Mouse (Mus musculus) kidney, adult 18-20 months (tissue): ENCODE measurements around the gene Ptprcap.

Source experiments
- DNase-seq: peaks from one replicate; pipeline ENCODE4 v3.0.0; 2021

Ptprcap gene

DNA sequence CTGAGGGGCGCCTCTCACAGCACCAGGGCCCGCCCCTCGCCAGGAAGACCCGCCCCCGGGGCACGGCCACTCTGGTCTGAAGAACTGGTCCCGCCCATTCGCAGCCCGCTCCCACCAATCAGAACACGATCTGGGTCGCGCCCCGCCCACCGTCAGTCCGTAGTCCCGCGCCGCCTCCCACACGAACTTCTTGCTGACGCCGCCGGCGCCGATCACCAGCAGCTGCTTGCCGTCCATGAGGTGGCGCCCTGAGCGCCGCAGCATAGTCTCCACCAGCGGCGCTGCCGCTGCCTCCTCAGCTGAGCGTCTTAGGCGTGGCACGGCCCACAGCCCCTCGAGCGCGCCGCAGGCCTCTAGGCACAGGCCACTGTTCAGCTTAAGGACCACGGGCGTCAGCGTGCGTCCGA lies 16.0 kb downstream of the Ptprcap start:
- DNase-seq = peak; percentile 100

GRCm38 (mm10) chr19:4169810-4170209 lies 16.4 kb downstream of the Ptprcap start:
- no peak for DNase-seq

DNA sequence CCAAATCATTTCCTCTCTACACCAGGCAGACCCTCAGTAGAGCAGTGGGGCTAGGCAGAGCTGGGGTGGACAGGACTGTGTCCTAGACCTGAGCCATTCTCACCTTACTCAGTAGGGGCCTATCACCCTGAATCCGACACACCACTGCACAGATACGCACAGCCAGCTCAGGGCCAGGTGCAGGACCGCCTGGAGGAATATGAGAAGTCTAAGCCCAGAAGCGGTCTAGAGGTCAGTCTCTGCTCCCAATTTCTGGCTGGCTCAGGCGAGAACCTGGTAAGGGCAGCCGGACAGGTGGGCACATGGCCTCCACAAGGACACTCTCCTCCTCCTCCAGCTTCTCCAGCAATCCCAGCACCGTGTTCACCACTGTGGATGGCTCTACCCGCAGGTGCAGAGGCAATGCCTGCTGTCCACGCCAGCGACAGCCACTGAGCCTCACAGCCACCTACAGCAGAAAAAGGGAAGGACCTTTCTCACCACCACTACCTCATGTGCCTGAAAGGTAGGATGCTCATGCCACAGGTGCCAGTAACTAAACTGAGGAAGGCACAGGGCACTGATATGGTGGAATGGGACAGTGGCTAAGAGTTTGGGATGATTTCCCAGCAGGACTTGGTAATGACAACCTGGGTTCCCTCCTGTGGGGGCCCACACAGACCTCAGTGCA lies 17.5 kb downstream of the Ptprcap start:
- no peak for DNase-seq

GRCm38 (mm10) chr19:4171393-4172290 lies 18.2 kb downstream of the Ptprcap start:
- no peak for DNase-seq

- DNase-seq = no peak
These were observed 19.5 kb downstream of the Ptprcap start for GRCm38 (mm10) chr19:4172925-4173324.

- DNase-seq = no peak
These were observed 22.1 kb downstream of the Ptprcap start, which contains the start of gene Carns1 for GRCm38 (mm10) chr19:4175368-4175947. Carns1 (minus strand) TSS chr19:4175479.

GRCm38 (mm10) chr19:4180411-4180810 lies 27.0 kb downstream of the Ptprcap start:
- no peak for DNase-seq

DNA sequence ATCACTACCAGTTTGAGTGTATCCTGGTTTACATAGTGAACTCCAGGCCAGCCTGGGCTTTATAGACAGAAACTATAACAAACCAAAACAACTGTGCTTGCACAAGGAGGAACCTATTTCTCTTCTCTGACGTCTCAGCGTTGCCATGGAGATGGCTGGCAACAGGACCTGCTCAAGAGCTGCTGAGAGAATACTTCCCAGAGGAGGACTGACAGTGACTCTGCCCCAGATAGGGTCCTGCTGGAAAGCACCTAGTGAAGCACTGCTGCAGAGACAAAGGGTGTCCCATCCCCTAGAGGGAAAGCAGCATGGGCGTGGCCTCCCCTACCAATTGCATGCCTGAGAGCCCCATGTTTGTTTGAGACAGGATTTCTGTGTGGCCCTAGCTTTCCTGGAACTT lies 28.5 kb downstream of the Ptprcap start:
- DNase-seq = no peak

GRCm38 (mm10) chr19:4183689-4184088 lies 30.3 kb downstream of the Ptprcap start:
- no peak for DNase-seq

- DNase-seq = no peak
These were observed 31.9 kb downstream of the Ptprcap start for GRCm38 (mm10) chr19:4184976-4185975.

DNA sequence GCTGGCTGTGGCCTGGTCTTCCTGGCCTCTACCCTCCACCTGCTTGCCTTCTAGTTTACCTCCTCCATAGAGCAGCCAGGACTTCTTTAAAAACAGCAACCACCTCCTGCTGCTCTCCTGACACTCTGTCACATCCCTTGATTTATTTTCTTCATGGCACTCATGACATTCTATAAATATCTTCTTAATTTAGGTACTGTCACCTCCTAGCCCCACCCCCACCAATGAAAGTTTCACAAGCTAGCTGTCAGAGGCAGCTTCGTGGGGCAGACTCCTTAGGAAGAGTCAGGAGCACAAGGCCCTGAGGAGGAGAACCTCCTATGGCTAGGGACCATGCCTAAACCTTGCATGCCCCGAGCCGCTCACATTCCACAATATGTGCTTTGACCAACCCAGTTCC lies 33.9 kb downstream of the Ptprcap start:
- DNase-seq = no peak

DNA sequence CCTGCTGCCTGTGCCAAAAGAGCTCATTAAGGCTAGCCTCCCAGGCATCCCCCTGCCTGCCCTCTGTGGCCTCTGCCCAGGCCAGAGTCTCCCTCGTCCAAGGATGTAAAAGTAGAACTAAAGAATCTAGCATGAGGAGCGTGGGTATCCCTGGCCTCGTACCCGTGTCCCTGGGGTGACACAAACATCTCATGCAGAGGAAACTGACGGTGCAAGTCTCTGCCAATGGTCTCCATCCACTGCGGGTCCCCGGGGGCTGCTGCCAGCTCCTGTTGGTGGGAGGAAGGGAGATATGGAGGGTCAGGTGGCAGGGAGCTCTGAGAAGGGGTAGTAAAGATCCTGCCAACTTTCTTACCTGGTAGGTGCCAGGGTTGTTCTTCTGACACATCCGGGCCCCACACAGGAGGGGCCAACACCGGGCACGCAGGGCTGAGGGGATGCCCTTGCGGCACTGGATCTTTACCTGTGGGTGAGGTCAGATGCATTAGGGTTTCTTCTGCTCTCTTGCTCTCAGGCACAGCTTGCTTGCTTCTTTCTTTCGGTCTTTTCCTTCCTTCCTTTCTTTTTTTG lies 35.7 kb downstream of the Ptprcap start:
- no peak for DNase-seq

DNA sequence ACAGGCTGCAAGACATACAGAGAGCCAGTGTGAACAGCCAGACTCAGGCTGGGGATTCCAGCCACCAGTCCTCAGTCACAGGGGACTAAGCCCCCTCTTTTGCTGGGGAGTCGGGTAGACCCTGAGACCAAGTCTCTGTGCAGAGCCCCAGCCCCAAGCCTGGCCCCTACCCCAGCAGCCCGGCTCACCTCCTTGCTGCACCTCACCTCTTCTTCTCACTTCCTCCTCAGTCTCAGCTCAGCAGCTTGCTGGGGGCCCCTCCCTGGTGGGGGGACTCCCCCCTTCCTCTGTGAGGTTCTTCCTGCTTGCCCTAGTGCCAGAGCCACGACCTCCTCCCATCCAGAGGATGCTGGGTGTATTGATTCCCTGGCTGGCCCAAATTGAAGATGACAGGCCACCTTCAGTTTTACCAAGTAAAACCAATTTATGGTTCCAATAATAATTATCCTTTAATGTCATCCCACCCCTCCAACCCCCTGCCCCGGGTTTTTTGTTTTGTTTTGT lies 37.5 kb downstream of the Ptprcap start, which contains the start of gene Tbc1d10c:
TSS of gene Tbc1d10c (minus strand) at position 454 of the 504 bp plus-strand sequence.
- no peak for DNase-seq

- peak; percentile 95 for DNase-seq
These were observed 38.3 kb downstream of the Ptprcap start, which contains the start of gene Ppp1ca for GRCm38 (mm10) chr19:4191528-4192250. Ppp1ca (plus strand) TSS chr19:4192065.

- no peak for DNase-seq
These were observed 39.0 kb downstream of the Ptprcap start for GRCm38 (mm10) chr19:4192251-4192985.

DNA sequence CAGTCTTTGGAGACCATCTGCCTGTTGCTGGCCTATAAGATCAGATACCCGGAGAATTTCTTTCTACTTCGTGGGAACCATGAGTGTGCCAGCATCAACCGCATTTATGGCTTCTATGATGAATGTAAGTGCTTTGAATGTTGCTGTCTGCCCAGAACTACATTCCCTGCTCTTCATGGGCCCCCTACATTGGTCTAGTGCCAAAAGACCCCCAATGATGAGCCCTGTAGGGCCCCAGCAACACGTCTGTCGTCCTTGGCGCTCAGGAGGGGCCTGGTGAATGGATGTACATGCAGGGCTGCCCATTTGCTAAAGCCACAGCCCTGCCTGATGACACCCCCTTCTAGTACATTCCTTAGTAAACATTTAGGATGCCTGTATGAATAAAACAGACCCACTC lies 39.7 kb downstream of the Ptprcap start:
- DNase-seq = no peak

- DNase-seq = no peak
These were observed 40.8 kb downstream of the Ptprcap start for GRCm38 (mm10) chr19:4194021-4194724.

DNA sequence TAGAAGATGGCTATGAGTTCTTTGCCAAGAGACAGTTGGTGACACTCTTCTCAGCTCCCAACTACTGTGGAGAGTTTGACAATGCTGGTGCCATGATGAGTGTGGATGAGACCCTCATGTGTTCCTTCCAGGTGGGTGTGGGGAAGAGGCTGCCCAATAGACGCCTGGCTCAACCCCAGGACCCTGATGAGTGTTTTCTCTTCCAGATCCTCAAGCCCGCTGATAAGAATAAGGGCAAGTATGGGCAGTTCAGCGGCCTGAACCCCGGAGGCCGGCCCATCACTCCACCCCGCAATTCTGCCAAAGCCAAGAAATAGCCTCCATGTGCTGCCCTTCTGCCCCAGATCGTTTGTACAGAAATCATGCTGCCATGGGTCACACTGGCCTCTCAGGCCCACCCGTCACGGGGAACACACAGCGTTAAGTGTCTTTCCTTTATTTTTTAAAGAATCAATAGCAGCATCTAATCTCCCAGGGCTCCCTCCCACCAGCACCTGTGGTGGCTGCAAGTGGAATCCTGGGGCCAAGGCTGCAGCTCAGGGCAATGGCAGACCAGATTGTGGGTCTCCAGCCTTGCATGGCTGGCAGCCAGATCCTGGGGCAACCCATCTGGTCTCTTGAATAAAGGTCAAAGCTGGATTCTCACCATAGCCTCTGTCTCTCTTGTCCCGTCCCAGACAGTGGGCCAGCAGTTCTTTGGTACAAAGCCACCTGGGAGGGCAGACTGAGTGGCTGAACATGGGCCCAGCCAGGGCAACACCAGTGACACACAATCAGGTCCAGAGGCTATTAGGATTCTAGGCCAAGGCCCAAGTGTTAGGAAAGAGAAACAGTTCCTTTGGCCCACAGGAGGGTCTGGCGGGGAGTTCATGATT lies 41.6 kb downstream of the Ptprcap start:
- no peak for DNase-seq

- no peak for DNase-seq
These were observed 42.6 kb downstream of the Ptprcap start for GRCm38 (mm10) chr19:4196048-4196447.
